Mouse (Mus musculus) lung, postnatal 0 days (tissue): Measurements from ENCODE around the gene Akap2. TPM values are rescaled to one million over a fixed set of nuclear protein-coding genes. Genes with fewer than 3 reads are reported as not detected.
A peak's percentile ranks its signal among the peaks of the same experiment; 100 is the strongest.

Experiments
- ATAC-seq: fragments of 200-750 bp; cut with Nextera tagmentation; 2 replicates; pipeline ENCODE4 v1.8.0; 2017; ENCODE audit warnings: moderate library complexity
- DNase-seq: peaks from one replicate; pipeline ENCODE4 v3.0.0-alpha.2; 2016; ENCODE audit warnings: low spot score
- H3K27ac ChIP-seq: fragments of 300-500 bp; sonication (generic); 2 replicates; pipeline ENCODE4 v1.5.1; 2014; ENCODE audit warnings: antibody characterized with exemption, mild to moderate bottlenecking, low read length, mixed read lengths
- H3K27me3 ChIP-seq: fragments of 300-500 bp; sonication (generic); replicated peaks from 2 replicates; pipeline ENCODE4 v1.6.1; 2014; ENCODE audit warnings: low read length, mixed read lengths; ENCODE audit not compliant: insufficient read depth
- H3K36me3 ChIP-seq: fragments of 300-500 bp; sonication (generic); 2 replicates; pipeline ENCODE4 v1.6.1; 2014; ENCODE audit warnings: low read length, mixed read lengths; ENCODE audit not compliant: insufficient read depth
- H3K4me1 ChIP-seq: fragments of 300-500 bp; sonication (generic); 2 replicates; pipeline ENCODE4 v1.6.1; 2014; ENCODE audit warnings: antibody characterized with exemption, low read depth, low read length, mixed read lengths; ENCODE audit not compliant: insufficient read depth
- H3K4me2 ChIP-seq: fragments of 300-500 bp; sonication (generic); replicated peaks from 2 replicates; pipeline ENCODE4 v1.6.1; 2014; ENCODE audit warnings: low read depth, mild to moderate bottlenecking, low read length, moderate library complexity, mixed read lengths
- H3K4me3 ChIP-seq: fragments of 300-500 bp; sonication (generic); 2 replicates; pipeline ENCODE4 v1.5.1; 2014; ENCODE audit warnings: low read depth, low read length
- H3K9ac ChIP-seq: fragments of 300-500 bp; sonication (generic); replicated peaks from 2 replicates; pipeline ENCODE4 v1.6.1; 2014; ENCODE audit warnings: low read depth, mild to moderate bottlenecking
- H3K9me3 ChIP-seq: fragments of 300-500 bp; sonication (generic); 2 replicates; pipeline ENCODE4 v1.6.1; 2016; ENCODE audit warnings: low read length, mixed read lengths
- CTCF ChIP-seq: IDR thresholded peaks from 2 replicates; pipeline ENCODE4 v1.5.1; 2016; ENCODE audit warnings: antibody characterized with exemption, mild to moderate bottlenecking
- EP300 ChIP-seq: IDR thresholded peaks from 2 replicates; pipeline ENCODE4 v1.6.1; 2016; ENCODE audit warnings: antibody characterized with exemption, mild to moderate bottlenecking, control low read depth
- whole genome bisulfite sequencing: fragments of 180-500 bp; shearing (Covaris S2); extraction: QIAGEN DNeasy Blood & Tissue Kit; methylation state at CpG from one replicate; pipeline ENCODE4 v1.1.7; 2014; 5-methylcytosine and 5-hydroxymethylcytosine counted together
- polyA plus RNA-seq: library from polyadenylated mRNA; unstranded; fragments of >200 nt; fragmentation: Nextera tagmentation; extraction: Ambion mirVana; gene quantifications from 2 replicates; pipeline ENCODE4 v1.2.1, GENCODE M21; 2015

Gene Akap2
- polyA plus RNA-seq, 1 experiment from 2014 or later, result 112 TPM

DNA sequence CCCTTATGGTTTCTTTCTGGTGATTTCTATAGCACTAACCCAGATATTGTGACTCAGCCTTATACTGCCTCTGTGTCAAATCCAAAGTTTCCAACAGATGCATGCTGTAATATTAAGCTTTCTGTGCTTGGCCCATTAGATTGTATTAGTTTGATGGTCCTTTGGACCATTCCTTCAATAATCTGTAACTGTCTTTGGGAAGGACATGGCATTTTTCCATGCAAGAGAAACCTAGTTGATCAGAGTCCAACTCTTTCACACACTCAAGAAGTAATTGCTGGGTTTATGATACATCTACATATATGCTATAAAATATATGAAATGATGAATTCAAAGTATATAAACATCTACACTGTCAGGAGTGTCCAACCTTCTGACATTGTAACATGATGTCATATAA lies 1.6 kb upstream of the Akap2 start:
- Histone ChIP-seq H3K4me1 (no peaks in the 10 kb centered on the region), H3K27me3 (no peaks in the 10 kb centered on the region), H3K36me3 (no peaks in the 10 kb centered on the region), H3K9ac (no peak overlapping the region), H3K9me3 (no peaks in the 10 kb centered on the region), H3K4me3 (no peak overlapping the region), H3K4me2 (no peak overlapping the region), H3K27ac (no peak overlapping the region)
- TF ChIP-seq CTCF (no peak), EP300 (no peak)
- DNase-seq, result no peak
- ATAC-seq, result no peak

DNA sequence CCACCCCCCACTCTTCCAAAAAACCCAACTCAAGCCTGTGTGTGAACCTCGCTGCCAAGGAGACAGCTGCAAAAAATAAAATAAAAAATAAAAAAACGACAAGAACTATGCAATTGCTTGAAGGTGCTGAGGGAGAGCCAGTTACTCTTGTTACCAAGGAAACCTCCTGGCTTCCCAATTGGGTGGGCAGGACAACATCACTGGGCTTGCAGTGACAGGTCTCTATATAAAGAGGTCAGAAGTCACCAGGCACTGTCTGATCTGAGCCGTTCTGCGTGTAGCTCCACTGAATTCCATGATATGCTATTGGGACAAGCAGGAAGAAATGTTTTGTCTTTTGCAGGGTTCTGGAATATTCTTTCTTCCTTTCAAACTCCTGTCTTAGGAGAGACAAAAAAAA lies 722 bp upstream of the Akap2 start:
- TF ChIP-seq CTCF (no peak), EP300 (no peak)
- Histone ChIP-seq H3K9me3 (no peaks in the 10 kb centered on the region), H3K4me2 (no peak overlapping the region), H3K4me1 (no peaks in the 10 kb centered on the region), H3K9ac (no peak overlapping the region), H3K4me3 (no peak overlapping the region), H3K27ac (no peak overlapping the region), H3K36me3 (no peaks in the 10 kb centered on the region), H3K27me3 (no peaks in the 10 kb centered on the region)
- DNase-seq, result no peak
- no peak for ATAC-seq
- WGBS, result 57% methylated on average over 4 of the region's 4 CpGs

DNA sequence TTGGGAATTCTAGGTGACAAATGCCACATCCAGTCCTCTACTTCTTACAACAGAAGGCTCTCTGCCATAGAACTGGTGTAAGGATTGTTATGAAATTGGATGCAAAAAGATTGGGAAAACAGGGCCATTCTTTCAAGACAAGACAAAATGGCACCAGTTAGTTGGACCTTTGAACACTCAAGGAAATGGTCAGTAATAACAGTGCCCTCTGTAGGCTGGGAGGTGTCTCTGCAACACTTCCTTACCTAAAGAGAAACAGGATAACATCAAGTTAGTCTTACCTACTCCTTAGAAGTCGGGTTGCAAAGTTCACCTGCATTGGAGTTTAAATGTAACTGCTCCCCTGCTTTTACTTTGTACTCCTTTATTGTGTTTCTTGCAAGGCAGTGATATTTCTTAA lies 1.9 kb downstream of the Akap2 start:
- H3K4me3 ChIP-seq, result no peak overlapping the region
- H3K9ac ChIP-seq, result no peak overlapping the region
- H3K27ac ChIP-seq, result no peak overlapping the region
- DNase-seq (no peak), ATAC-seq (no peak)
- TF ChIP-seq CTCF (peak; percentile 27), EP300 (no peak)
- H3K27me3 ChIP-seq, result no peaks in the 10 kb centered on the region
- H3K9me3 ChIP-seq, result no peaks in the 10 kb centered on the region
- H3K4me2 ChIP-seq, result no peak overlapping the region
- no peaks in the 10 kb centered on the region for H3K36me3 ChIP-seq
- H3K4me1 ChIP-seq, result no peaks in the 10 kb centered on the region
- WGBS, result 100% methylated on average over 1 of the region's 1 CpGs

DNA sequence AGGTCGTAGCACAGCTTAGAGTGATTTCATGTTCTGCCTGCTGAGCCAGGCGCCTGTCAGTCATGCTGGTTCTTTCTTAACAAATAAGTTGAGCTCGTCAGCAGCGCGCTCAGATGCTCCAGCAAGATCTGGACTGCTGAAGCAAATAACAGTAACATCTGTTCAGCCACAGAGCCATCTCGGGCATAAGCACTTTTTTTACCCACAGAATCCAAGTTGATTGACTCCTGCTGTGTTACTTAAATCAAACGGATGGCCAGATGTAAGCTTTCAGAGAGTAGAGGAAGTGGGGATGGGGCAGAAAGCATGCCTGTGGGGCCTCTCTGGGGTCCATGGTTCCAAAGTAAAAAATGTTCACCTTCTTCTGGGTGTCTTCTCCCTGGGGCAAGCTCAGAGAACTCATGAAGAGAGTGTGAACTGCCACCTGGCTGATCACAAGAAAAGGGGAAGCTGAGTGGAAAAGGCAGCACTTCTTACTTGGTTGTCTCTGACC lies 3.5 kb downstream of the Akap2 start:
- DNase-seq (peak; percentile 64), ATAC-seq (peak; percentile 70)
- Histone ChIP-seq H3K27ac (no peak overlapping the region), H3K9me3 (no peaks in the 10 kb centered on the region), H3K4me1 (no peaks in the 10 kb centered on the region), H3K4me2 (no peak overlapping the region), H3K27me3 (no peaks in the 10 kb centered on the region), H3K36me3 (no peaks in the 10 kb centered on the region), H3K4me3 (no peak overlapping the region), H3K9ac (no peak overlapping the region)
- no peak for TF ChIP-seq CTCF
- no peak for TF ChIP-seq EP300
- 50% methylated on average over 7 of the region's 7 CpGs for WGBS

DNA sequence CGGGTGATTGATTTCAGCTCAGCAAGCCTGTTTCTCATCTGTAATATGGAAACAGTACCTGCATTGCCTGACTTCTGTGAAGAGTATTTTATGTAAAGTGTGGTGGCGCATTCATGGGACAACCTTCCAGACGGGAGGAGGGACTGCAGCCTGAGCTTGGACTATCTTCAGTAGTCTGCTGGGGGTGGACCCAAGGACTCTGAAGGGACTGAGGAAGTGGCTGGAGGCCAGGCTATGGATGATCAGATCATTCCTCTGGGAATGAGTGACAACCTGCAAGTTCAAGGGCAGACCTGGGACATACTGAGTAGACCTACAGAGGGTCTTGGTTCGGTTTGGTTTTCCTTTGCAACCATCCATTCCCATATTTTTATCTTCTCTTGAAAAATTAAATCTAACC lies 4.8 kb downstream of the Akap2 start:
- Histone ChIP-seq H3K4me3 (no peak overlapping the region), H3K36me3 (no peaks in the 10 kb centered on the region), H3K4me2 (no peak overlapping the region), H3K27me3 (no peaks in the 10 kb centered on the region), H3K9ac (no peak overlapping the region), H3K4me1 (no peaks in the 10 kb centered on the region), H3K27ac (no peak overlapping the region), H3K9me3 (no peaks in the 10 kb centered on the region)
- 88% methylated on average over 4 of the region's 4 CpGs for WGBS
- no peak for ATAC-seq
- TF ChIP-seq EP300, result no peak
- no peak for TF ChIP-seq CTCF
- DNase-seq, result no peak

DNA sequence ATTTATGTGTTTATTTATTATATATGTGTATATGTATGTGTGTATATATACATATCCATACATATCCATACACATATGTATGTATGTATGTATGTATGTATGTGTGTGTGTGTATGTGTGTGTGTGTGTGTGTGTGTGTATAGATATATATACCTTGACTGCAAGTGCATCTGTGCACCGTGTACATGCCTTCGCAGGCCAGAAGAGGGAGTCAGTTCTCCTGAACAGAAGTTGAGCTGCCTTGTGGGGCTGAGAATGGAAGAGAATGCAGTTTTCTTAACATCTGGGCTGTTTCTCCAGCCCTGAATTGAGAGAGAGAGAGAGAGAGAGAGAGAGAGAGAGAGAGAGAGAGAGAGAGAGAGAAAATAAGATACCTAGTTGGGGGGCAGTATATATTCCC lies 6.2 kb downstream of the Akap2 start:
- no peaks in the 10 kb centered on the region for H3K4me1 ChIP-seq
- DNase-seq (peak; percentile 41), ATAC-seq (no peak)
- H3K4me3 ChIP-seq, result no peak overlapping the region
- no peak overlapping the region for H3K4me2 ChIP-seq
- no peaks in the 10 kb centered on the region for H3K36me3 ChIP-seq
- TF ChIP-seq EP300, result no peak
- peak; percentile 69 for TF ChIP-seq CTCF
- H3K27ac ChIP-seq, result no peak overlapping the region
- 56% methylated on average over 2 of the region's 2 CpGs for WGBS
- no peaks in the 10 kb centered on the region for H3K27me3 ChIP-seq
- no peak overlapping the region for H3K9ac ChIP-seq
- H3K9me3 ChIP-seq, result no peaks in the 10 kb centered on the region

DNA sequence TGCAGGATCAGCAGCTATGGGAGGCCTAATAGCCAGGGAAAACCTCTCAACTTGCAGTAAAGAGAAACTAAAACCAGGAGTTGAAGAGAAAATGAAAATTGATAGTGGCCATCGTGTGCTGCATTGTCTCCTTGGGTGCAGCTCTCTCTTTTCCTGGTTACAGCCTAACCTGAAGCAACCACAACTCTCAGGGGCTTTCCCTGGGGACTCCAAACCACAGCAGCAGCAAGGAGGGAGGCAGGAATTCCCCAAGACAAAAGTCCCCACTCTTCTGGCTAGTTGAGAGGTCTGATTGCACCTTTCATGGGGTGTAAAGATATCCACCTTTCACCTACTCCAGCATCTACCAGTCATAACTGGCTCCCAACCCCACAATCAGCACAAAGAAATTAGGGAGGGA lies 8.1 kb downstream of the Akap2 start:
- H3K9ac ChIP-seq, result no peak overlapping the region
- 67% methylated on average over 1 of the region's 1 CpGs for WGBS
- no peak for ATAC-seq
- H3K4me2 ChIP-seq, result no peak overlapping the region
- no peak overlapping the region for H3K27ac ChIP-seq
- H3K9me3 ChIP-seq, result no peaks in the 10 kb centered on the region
- TF ChIP-seq CTCF (no peak), EP300 (no peak)
- no peak for DNase-seq
- H3K36me3 ChIP-seq, result no peaks in the 10 kb centered on the region
- no peak overlapping the region for H3K4me3 ChIP-seq
- no peaks in the 10 kb centered on the region for H3K27me3 ChIP-seq
- peaks cover 5% of the 10 kb centered on the region for H3K4me1 ChIP-seq
